Mouse (Mus musculus): ENCODE data around the gene Zar1. TPM values are rescaled to one million over a fixed set of nuclear protein-coding genes. Genes with fewer than 3 reads are reported as not detected.

The Zar1 gene
- polyA plus RNA-seq, 1 experiment, result not detected

GRCm38 (mm10) chr5:72551209-72551608, 29.8 kb downstream of the Zar1 start:
- Histone ChIP-seq H3K27ac (ENCODE audit: control insufficient read depth, insufficient read depth, low read depth, low read length) (no peak overlapping the region), H3K36me3 (ENCODE audit: control insufficient read depth, insufficient read depth, low read length) (peaks cover 4% of the 10 kb centered on the region), H3K4me3 (ENCODE audit: control insufficient read depth, low read depth, low read length) (no peak overlapping the region), H3K27me3 (ENCODE audit: control insufficient read depth, insufficient read depth, low read length) (no peaks in the 10 kb centered on the region), H3K4me1 (ENCODE audit: control insufficient read depth, insufficient read depth, low read length) (no peaks in the 10 kb centered on the region)
- TF ChIP-seq POLR2A (IDR thresholded peaks at IDR 0.05; ENCODE audit: control insufficient read depth, low read depth, low read length) (no peak), CTCF (IDR thresholded peaks at IDR 0.05; ENCODE audit: control insufficient read depth, insufficient read depth, insufficient replicate concordance, low read depth, low read length) (no peak)

- TF ChIP-seq CTCF (IDR thresholded peaks at IDR 0.05; ENCODE audit: control insufficient read depth, insufficient read depth, insufficient replicate concordance, low read depth, low read length) (no peak), POLR2A (IDR thresholded peaks at IDR 0.05; ENCODE audit: control insufficient read depth, low read depth, low read length) (no peak)
- Histone ChIP-seq H3K4me3 (ENCODE audit: control insufficient read depth, low read depth, low read length) (no peak overlapping the region), H3K36me3 (ENCODE audit: control insufficient read depth, insufficient read depth, low read length) (no peaks in the 10 kb centered on the region; the same call in 1 of the 2 replicates), H3K27ac (ENCODE audit: control insufficient read depth, insufficient read depth, low read depth, low read length) (no peak overlapping the region), H3K27me3 (ENCODE audit: control insufficient read depth, insufficient read depth, low read length) (no peaks in the 10 kb centered on the region), H3K4me1 (ENCODE audit: control insufficient read depth, insufficient read depth, low read length) (no peaks in the 10 kb centered on the region)
These were observed 52.2 kb downstream of the Zar1 start for GRCm38 (mm10) chr5:72528896-72529295.

Other genes with a start within 250 kb of the Zar1 start
- gene Corin, start 76.8 kb downstream of the Zar1 start, polyA plus RNA-seq (2012; rRNA removed), result 6.4 and 11.2 TPM in 2 replicates
- gene Nfxl1, start 21.6 kb downstream of the Zar1 start, polyA plus RNA-seq (2012; rRNA removed), result 10.6 and 12.1 TPM in 2 replicates
- not detected in 2 replicates for gene Gm5868, start 6.3 kb upstream of the Zar1 start, polyA plus RNA-seq (2012; rRNA removed)
- 0.23 and 0.35 TPM in 2 replicates for gene Cnga1, start 63.0 kb upstream of the Zar1 start, polyA plus RNA-seq (2012; rRNA removed)
- gene Nipal1, start 66.5 kb upstream of the Zar1 start, polyA plus RNA-seq (2012; rRNA removed), result 0.26 and 0.31 TPM in 2 replicates
- 1.2 and 1.7 TPM in 2 replicates for gene Txk, start 171.5 kb upstream of the Zar1 start, polyA plus RNA-seq (2012; rRNA removed)